Mouse (Mus musculus) heart, embryonic 10.5 days (tissue): ENCODE measurements around the gene Zfp989. TPM values are rescaled to one million over a fixed set of nuclear protein-coding genes. Genes with fewer than 3 reads are reported as not detected.
A peak's percentile ranks its signal among the peaks of the same experiment; 100 is the strongest.
"Not testable (repeated sequence)": the region's sequence is repeated elsewhere in the genome, so short reads cannot be mapped to it uniquely, and the experiment has no call there.

Experiments
- DNase-seq: peaks from one replicate; pipeline ENCODE4 v3.0.0-alpha.2; 2017; ENCODE audit warnings: low spot score
- H3K27ac ChIP-seq: fragments of 300-500 bp; sonication (generic); 2 replicates; pipeline ENCODE4 v1.5.1; 2016; ENCODE audit warnings: mild to moderate bottlenecking
- H3K27me3 ChIP-seq: fragments of 300-500 bp; sonication (generic); 2 replicates; pipeline ENCODE4 v1.6.1; 2016; ENCODE audit warnings: mild to moderate bottlenecking; ENCODE audit not compliant: poor library complexity, insufficient read depth, severe bottlenecking
- H3K36me3 ChIP-seq: fragments of 300-500 bp; sonication (generic); 2 replicates; pipeline ENCODE4 v1.6.1; 2016; ENCODE audit warnings: mild to moderate bottlenecking, moderate library complexity
- H3K4me1 ChIP-seq: fragments of 300-500 bp; sonication (generic); 2 replicates; pipeline ENCODE4 v1.6.1; 2016; ENCODE audit warnings: mild to moderate bottlenecking
- H3K4me3 ChIP-seq: fragments of 300-500 bp; sonication (generic); 2 replicates; pipeline ENCODE4 v1.5.1; 2016; ENCODE audit warnings: mild to moderate bottlenecking, moderate library complexity
- H3K9me3 ChIP-seq: fragments of 300-500 bp; sonication (generic); 2 replicates; pipeline ENCODE4 v1.6.1; 2016; ENCODE audit warnings: mild to moderate bottlenecking, moderate library complexity
- WGBS: fragments of 180-500 bp; shearing (Covaris S2); methylation state at CpG from one replicate; pipeline ENCODE4 v1.1.7; 2016; 5-methylcytosine and 5-hydroxymethylcytosine counted together
- polyA plus RNA-seq: library from polyadenylated mRNA; unstranded; fragments of >200 nt; fragmentation: Nextera tagmentation; extraction: Ambion mirVana; gene quantifications from 2 replicates; pipeline ENCODE4 v1.2.1, GENCODE M21; 2016

Zfp989 gene
- 0.06 TPM in 1 of 2 replicates, not detected in the other for polyA plus RNA-seq

- not testable (repeated sequence) for H3K4me1 ChIP-seq, H3K27me3 ChIP-seq, H3K9me3 ChIP-seq, H3K4me3 ChIP-seq, H3K27ac ChIP-seq, DNase-seq, H3K36me3 ChIP-seq
- 75% methylated on average over 5 of the region's 5 CpGs for WGBS
Measured at GRCm38 (mm10) chr4:146971757-146972156, at the start of gene Zfp989. Zfp989 (plus strand) TSS chr4:146971976.

- WGBS, result 5% methylated on average over 76 of the region's 77 CpGs
- 0 out of 2 replicates have a peak overlapping the region, but pooled peaks have one; percentile 29 for H3K27ac ChIP-seq
- H3K27me3 ChIP-seq, result 0 out of 2 replicates have a peak, but pooled peaks cover 6% of the 10 kb centered on the region
- H3K4me1 ChIP-seq, result peaks cover 6% of the 10 kb centered on the region; the same call in 1 of the 2 replicates
- DNase-seq, result no peak
- H3K36me3 ChIP-seq, result no peaks in the 10 kb centered on the region
- peaks cover 8% of the 10 kb centered on the region for H3K9me3 ChIP-seq
- peak overlapping the region; percentile 59 for H3K4me3 ChIP-seq
Measured at GRCm38 (mm10) chr4:146932311-146933082, 39.3 kb upstream of the Zfp989 start.

- not testable (repeated sequence) for DNase-seq, H3K36me3 ChIP-seq, H3K27ac ChIP-seq, H3K9me3 ChIP-seq, H3K27me3 ChIP-seq, H3K4me1 ChIP-seq
- H3K4me3 ChIP-seq, result peak overlapping the region; percentile 43; the same call in 1 of the 2 replicates
- 51% methylated on average over 32 of the region's 32 CpGs for WGBS
Measured at GRCm38 (mm10) chr4:146941691-146942090, 30.1 kb upstream of the Zfp989 start.

GRCm38 (mm10) chr4:146976581-146976980 is 4.8 kb downstream of the Zfp989 start:
- not testable (repeated sequence) for H3K4me3 ChIP-seq, H3K4me1 ChIP-seq, H3K27me3 ChIP-seq, DNase-seq, H3K9me3 ChIP-seq, H3K27ac ChIP-seq, H3K36me3 ChIP-seq
- 17% methylated on average over 2 of the region's 2 CpGs for WGBS

- DNase-seq, H3K36me3 ChIP-seq, H3K4me3 ChIP-seq, H3K27me3 ChIP-seq, H3K4me1 ChIP-seq, H3K27ac ChIP-seq, H3K9me3 ChIP-seq: not testable (repeated sequence)
- no CpG with 5 or more reads among the region's 1 CpGs for WGBS
Measured at GRCm38 (mm10) chr4:147018400-147018799, 46.6 kb downstream of the Zfp989 start.

- H3K36me3 ChIP-seq, H3K27me3 ChIP-seq, H3K4me1 ChIP-seq, DNase-seq, H3K9me3 ChIP-seq, H3K27ac ChIP-seq, H3K4me3 ChIP-seq: not testable (repeated sequence)
- WGBS, result no CpG with 5 or more reads among the region's 6 CpGs
Measured at GRCm38 (mm10) chr4:147021550-147021949, 49.8 kb downstream of the Zfp989 start, which contains the start of gene Rex2. Rex2 (plus strand) TSS chr4:147021850.

GRCm38 (mm10) chr4:147026374-147026773 is 54.6 kb downstream of the Zfp989 start:
- not testable (repeated sequence) for H3K9me3 ChIP-seq, H3K27ac ChIP-seq, H3K4me3 ChIP-seq, H3K4me1 ChIP-seq, H3K36me3 ChIP-seq, DNase-seq, H3K27me3 ChIP-seq
- 52% methylated on average over 1 of the region's 1 CpGs for WGBS

GRCm38 (mm10) chr4:147031308-147032036 is 59.7 kb downstream of the Zfp989 start:
- 80% methylated on average over 1 of the region's 2 CpGs for WGBS
- H3K27me3 ChIP-seq, DNase-seq, H3K36me3 ChIP-seq, H3K4me1 ChIP-seq, H3K4me3 ChIP-seq, H3K9me3 ChIP-seq, H3K27ac ChIP-seq: not testable (repeated sequence)

Other genes with a start within 250 kb of the Zfp989 start
- gene Gm21411, start 62.4 kb upstream of the Zfp989 start, polyA plus RNA-seq, result 0.21 TPM in 1 of 2 replicates, not detected in the other
- 0.09 TPM in 1 of 2 replicates, not detected in the other for gene Rex2, start 49.9 kb downstream of the Zfp989 start, polyA plus RNA-seq
- gene Zfp991, start 160.1 kb downstream of the Zfp989 start, polyA plus RNA-seq, result 7.4 and 9.9 TPM in 2 replicates